Mouse (Mus musculus): ENCODE measurements around the gene B4galnt4. TPM values are rescaled to one million over a fixed set of nuclear protein-coding genes. Genes with fewer than 3 reads are reported as not detected.

Gene B4galnt4
- polyA plus RNA-seq, 1 experiment = 0.46 TPM

DNA sequence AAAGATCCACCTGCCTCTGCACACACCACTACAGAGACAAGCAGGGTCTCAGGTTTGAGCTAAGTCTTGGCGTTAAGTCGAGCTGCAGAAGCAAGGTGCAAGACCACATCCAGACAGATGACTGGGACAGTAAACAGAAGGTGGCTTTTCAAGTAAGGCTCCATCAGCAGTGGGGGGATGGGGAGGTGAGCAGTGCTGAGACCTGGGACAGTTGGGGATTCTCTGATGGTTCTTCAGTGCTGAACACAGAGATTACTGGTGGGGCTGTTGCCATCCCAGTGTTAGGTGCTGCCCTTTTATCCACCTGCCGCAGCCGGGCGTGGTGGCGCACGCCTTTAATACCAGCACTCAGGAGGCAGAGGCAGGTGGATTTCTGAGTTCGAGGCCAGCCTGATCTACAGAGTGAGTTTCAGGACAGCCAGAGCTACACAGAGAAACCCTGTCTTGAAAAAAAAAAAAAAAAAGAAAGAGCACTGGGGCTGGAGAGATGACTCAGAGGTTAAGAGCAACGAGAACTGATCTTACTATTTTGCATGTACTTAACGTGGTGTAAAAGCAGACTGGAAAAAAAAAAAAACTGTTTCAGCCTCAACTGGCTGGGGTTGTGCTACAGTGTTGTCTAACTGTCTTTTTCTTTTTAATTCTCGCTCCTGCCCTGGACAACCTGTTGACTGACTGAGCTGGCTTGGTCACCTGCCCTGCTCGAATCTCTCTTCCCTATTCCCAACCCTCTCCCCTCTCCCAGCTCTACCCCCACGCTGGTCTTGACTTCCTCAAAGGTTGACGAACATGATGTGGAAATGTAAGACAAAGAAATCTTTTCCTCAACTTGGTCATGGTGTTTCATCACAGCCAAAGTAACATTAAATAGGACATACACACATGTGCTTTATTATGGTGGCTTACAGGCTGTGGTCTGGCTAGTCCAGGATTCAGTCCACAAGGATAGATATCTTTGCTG lies 39.1 kb upstream of the B4galnt4 start:
- TF ChIP-seq E2F4 (IDR thresholded peaks at IDR 0.05; ENCODE audit: insufficient read depth) (no peak), SRF (IDR thresholded peaks at IDR 0.05; ENCODE audit: control insufficient read depth, insufficient read length, low read depth) (no peak), MYOD1 (IDR thresholded peaks at IDR 0.05; ENCODE audit: control insufficient read depth in 1 of 3, insufficient read length in 2 of 3, low read depth in 2 of 3) (no peak), POLR2A (IDR thresholded peaks at IDR 0.05; ENCODE audit: insufficient read length, low read depth) (no peak), USF1 (IDR thresholded peaks at IDR 0.05; ENCODE audit: low read depth) (no peak)
- H3K36me3 ChIP-seq (ENCODE audit: control insufficient read depth, insufficient read depth) = no peaks in the 10 kb centered on the region
- no peaks in the 10 kb centered on the region for H3K79me2 ChIP-seq (ENCODE audit: control insufficient read depth, insufficient read depth)
- H3K4me2 ChIP-seq (ENCODE audit: low read depth) = no peak overlapping the region
- H3K27me3 ChIP-seq (ENCODE audit: control insufficient read depth, insufficient read depth, insufficient read length) = no peaks in the 10 kb centered on the region
- no peak overlapping the region for H3K4me3 ChIP-seq
- H3ac ChIP-seq (ENCODE audit: control insufficient read depth, insufficient read length) = no peak overlapping the region

DNA sequence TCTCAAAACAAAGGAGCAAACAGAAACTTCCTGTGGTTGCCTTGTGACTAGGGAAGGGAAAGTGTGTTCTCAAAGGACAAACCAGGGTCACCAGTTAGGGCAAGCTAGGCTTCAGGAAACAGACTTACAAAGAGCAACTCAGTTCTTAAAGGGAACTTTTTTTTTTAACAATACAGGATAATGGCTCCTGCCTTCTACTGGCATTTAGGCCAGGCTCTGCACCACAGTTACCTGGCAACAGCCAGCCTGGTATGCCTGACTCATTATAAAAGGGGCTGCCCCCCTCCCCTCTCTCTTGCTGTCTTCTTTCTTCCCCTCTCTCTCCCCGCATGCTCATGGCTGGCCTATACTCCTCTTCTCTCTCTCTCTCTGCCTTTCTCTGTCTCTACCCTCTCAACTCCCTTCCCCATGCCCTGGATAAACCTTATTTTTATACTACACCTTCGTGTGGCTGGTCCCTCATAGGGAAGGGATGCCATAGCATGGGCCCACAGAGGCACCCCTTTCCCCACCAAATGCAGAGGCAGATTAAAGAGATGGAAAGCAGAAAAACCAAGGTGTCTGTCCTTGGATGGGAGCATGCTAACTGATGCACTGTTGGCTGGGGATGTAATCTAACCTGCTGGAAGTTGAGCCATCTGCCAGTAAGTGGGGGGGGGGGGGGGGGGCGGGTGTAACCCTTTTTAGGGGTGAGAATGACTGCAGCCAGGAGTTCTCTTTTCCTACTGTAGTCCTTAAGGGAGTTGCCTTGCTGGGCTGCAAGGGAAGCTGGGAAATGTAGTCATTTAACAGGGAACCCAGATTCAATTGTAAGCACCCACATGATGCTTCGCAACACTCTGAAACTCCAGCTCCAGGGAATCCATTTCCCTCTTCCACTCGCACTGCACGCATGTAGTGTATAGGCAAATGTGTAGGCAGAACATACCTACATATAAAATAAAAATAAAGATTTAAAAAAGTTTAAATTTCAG lies 35.8 kb upstream of the B4galnt4 start:
- Histone ChIP-seq H3K4me2 (ENCODE audit: low read depth) (no peak overlapping the region), H3ac (ENCODE audit: control insufficient read depth, insufficient read length) (no peak overlapping the region), H3K36me3 (ENCODE audit: control insufficient read depth, insufficient read depth) (no peaks in the 10 kb centered on the region), H3K27me3 (ENCODE audit: control insufficient read depth, insufficient read depth, insufficient read length) (no peaks in the 10 kb centered on the region), H3K79me2 (ENCODE audit: control insufficient read depth, insufficient read depth) (no peaks in the 10 kb centered on the region), H3K4me3 (no peak overlapping the region)
- no peak for TF ChIP-seq CEBPB (IDR thresholded peaks at IDR 0.05; ENCODE audit: insufficient read depth, poor library complexity, severe bottlenecking)
- no peak for TF ChIP-seq POLR2A (IDR thresholded peaks at IDR 0.05; ENCODE audit: insufficient read length, low read depth)
- no peak for TF ChIP-seq TCF12 (IDR thresholded peaks at IDR 0.05; ENCODE audit: insufficient read depth, poor library complexity, severe bottlenecking)
- no peak for TF ChIP-seq SRF (IDR thresholded peaks at IDR 0.05; ENCODE audit: control insufficient read depth, insufficient read length, low read depth)
- TF ChIP-seq POLR2AphosphoS2 (IDR thresholded peaks at IDR 0.05; ENCODE audit: insufficient read length, low read depth) = no peak
- no peak for TF ChIP-seq REST (IDR thresholded peaks at IDR 0.05; ENCODE audit: insufficient read depth, insufficient read length)
- no peak for TF ChIP-seq TCF3 (IDR thresholded peaks at IDR 0.05; ENCODE audit: insufficient read length, low read depth)
- TF ChIP-seq USF1 (IDR thresholded peaks at IDR 0.05; ENCODE audit: low read depth) = no peak
- TF ChIP-seq MYOG (IDR thresholded peaks at IDR 0.05; ENCODE audit: control insufficient read depth in 1 of 3, insufficient read depth in 1 of 3, insufficient read length in 2 of 3, low read depth in 2 of 3) = no peak
- TF ChIP-seq E2F4 (IDR thresholded peaks at IDR 0.05; ENCODE audit: insufficient read depth) = no peak
- no peak for TF ChIP-seq MAX (IDR thresholded peaks at IDR 0.05; ENCODE audit: low read depth)
- TF ChIP-seq MYOD1 (IDR thresholded peaks at IDR 0.05; ENCODE audit: control insufficient read depth in 1 of 3, insufficient read length in 2 of 3, low read depth in 2 of 3) = no peak

DNA sequence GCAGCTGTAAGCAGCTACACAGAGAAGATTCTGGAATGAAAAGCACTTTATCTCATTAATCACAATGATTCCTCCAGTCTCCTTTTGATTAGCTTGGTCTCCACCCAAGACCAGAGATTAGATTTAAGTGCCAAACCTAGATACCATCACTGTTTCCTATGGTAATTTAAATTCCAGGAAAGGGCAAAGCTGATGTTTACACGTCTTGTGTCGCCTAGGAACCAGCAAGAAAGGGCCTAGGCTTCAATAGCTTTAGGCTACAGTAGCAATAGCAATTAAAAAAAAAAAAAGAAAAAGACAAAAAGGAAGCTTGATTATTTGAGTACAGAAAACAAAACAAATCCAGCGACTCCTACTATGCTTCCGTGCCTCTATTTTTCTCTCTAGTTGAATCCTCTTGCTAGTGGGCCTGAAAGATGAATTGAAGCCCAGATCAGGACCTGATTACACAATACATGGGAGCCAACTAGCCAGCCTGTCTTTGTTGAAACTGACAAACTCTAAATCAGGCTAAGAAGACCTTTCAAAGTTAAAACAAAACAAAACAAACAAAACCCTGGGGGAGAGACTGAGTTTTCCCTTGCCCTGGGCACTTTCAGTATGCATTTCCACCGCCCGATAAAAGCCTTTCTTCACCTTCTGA lies 34.7 kb upstream of the B4galnt4 start:
- no peak overlapping the region for H3K4me2 ChIP-seq (ENCODE audit: low read depth)
- H3K36me3 ChIP-seq (ENCODE audit: control insufficient read depth, insufficient read depth) = no peaks in the 10 kb centered on the region
- TF ChIP-seq TCF3 (IDR thresholded peaks at IDR 0.05; ENCODE audit: insufficient read length, low read depth) (no peak), MYOG (IDR thresholded peaks at IDR 0.05; ENCODE audit: control insufficient read depth in 1 of 3, insufficient read depth in 1 of 3, insufficient read length in 2 of 3, low read depth in 2 of 3) (no peak), POLR2A (IDR thresholded peaks at IDR 0.05; ENCODE audit: insufficient read length, low read depth) (no peak), POLR2AphosphoS2 (IDR thresholded peaks at IDR 0.05; ENCODE audit: insufficient read length, low read depth) (no peak), REST (IDR thresholded peaks at IDR 0.05; ENCODE audit: insufficient read depth, insufficient read length) (no peak), SRF (IDR thresholded peaks at IDR 0.05; ENCODE audit: control insufficient read depth, insufficient read length, low read depth) (no peak), TCF12 (IDR thresholded peaks at IDR 0.05; ENCODE audit: insufficient read depth, poor library complexity, severe bottlenecking) (no peak), MYOD1 (IDR thresholded peaks at IDR 0.05; ENCODE audit: control insufficient read depth in 1 of 3, insufficient read length in 2 of 3, low read depth in 2 of 3) (no peak), E2F4 (IDR thresholded peaks at IDR 0.05; ENCODE audit: insufficient read depth) (no peak), MAX (IDR thresholded peaks at IDR 0.05; ENCODE audit: low read depth) (no peak), CEBPB (IDR thresholded peaks at IDR 0.05; ENCODE audit: insufficient read depth, poor library complexity, severe bottlenecking) (no peak), USF1 (IDR thresholded peaks at IDR 0.05; ENCODE audit: low read depth) (no peak)
- H3K27me3 ChIP-seq (ENCODE audit: control insufficient read depth, insufficient read depth, insufficient read length) = no peaks in the 10 kb centered on the region
- H3K4me3 ChIP-seq = no peak overlapping the region
- no peak overlapping the region for H3ac ChIP-seq (ENCODE audit: control insufficient read depth, insufficient read length)
- no peaks in the 10 kb centered on the region for H3K79me2 ChIP-seq (ENCODE audit: control insufficient read depth, insufficient read depth)

DNA sequence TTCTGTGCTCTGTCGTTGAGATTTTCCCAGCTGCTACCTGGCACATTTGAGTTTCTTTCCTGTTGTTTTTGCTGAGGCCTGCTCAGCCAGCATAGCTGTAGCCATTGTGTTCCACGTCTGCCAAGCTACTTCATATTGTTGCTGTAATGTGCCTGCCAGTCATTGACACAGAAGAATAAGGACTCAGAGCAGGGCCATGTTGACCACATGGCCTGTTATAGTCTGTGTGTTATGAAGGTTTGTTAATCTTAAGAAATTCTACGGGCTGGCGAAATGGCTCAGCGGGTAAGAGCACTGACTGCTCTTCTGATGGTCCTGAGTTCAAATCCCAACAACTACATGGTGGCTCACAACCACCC lies 34.2 kb upstream of the B4galnt4 start:
- no peaks in the 10 kb centered on the region for H3K36me3 ChIP-seq (ENCODE audit: control insufficient read depth, insufficient read depth)
- no peaks in the 10 kb centered on the region for H3K79me2 ChIP-seq (ENCODE audit: control insufficient read depth, insufficient read depth)
- H3ac ChIP-seq (ENCODE audit: control insufficient read depth, insufficient read length) = no peak overlapping the region
- no peaks in the 10 kb centered on the region for H3K27me3 ChIP-seq (ENCODE audit: control insufficient read depth, insufficient read depth, insufficient read length)
- TF ChIP-seq MAX (IDR thresholded peaks at IDR 0.05; ENCODE audit: low read depth) (no peak), POLR2A (IDR thresholded peaks at IDR 0.05; ENCODE audit: insufficient read length, low read depth) (no peak), TCF12 (IDR thresholded peaks at IDR 0.05; ENCODE audit: insufficient read depth, poor library complexity, severe bottlenecking) (no peak), CEBPB (IDR thresholded peaks at IDR 0.05; ENCODE audit: insufficient read depth, poor library complexity, severe bottlenecking) (no peak), SRF (IDR thresholded peaks at IDR 0.05; ENCODE audit: control insufficient read depth, insufficient read length, low read depth) (no peak), POLR2AphosphoS2 (IDR thresholded peaks at IDR 0.05; ENCODE audit: insufficient read length, low read depth) (no peak), TCF3 (IDR thresholded peaks at IDR 0.05; ENCODE audit: insufficient read length, low read depth) (no peak), MYOD1 (IDR thresholded peaks at IDR 0.05; ENCODE audit: control insufficient read depth in 1 of 3, insufficient read length in 2 of 3, low read depth in 2 of 3) (no peak), USF1 (IDR thresholded peaks at IDR 0.05; ENCODE audit: low read depth) (no peak), MYOG (IDR thresholded peaks at IDR 0.05; ENCODE audit: control insufficient read depth in 1 of 3, insufficient read depth in 1 of 3, insufficient read length in 2 of 3, low read depth in 2 of 3) (no peak), E2F4 (IDR thresholded peaks at IDR 0.05; ENCODE audit: insufficient read depth) (no peak), REST (IDR thresholded peaks at IDR 0.05; ENCODE audit: insufficient read depth, insufficient read length) (no peak)
- H3K4me2 ChIP-seq (ENCODE audit: low read depth) = no peak overlapping the region
- H3K4me3 ChIP-seq = no peak overlapping the region
